Mouse (Mus musculus) stomach, postnatal 0 days (tissue): ENCODE results near the gene Plcd3. TPM values are rescaled to one million over a fixed set of nuclear protein-coding genes. Genes with fewer than 3 reads are reported as not detected.

ENCODE experiments used
- ATAC-seq: fragments of 200-750 bp; cut with Nextera tagmentation; 2 replicates; pipeline ENCODE4 v1.8.0; 2017; ENCODE audit not compliant: low FRiP score, low TSS enrichment
- DNase-seq: peaks from one replicate; pipeline ENCODE4 v3.0.0-alpha.2; 2016; ENCODE audit warnings: low spot score
- H3K27ac ChIP-seq: fragments of 300-500 bp; sonication (generic); replicated peaks from 2 replicates; pipeline ENCODE4 v1.5.1; 2014; ENCODE audit warnings: mild to moderate bottlenecking, control low read depth
- H3K27me3 ChIP-seq: fragments of 300-500 bp; sonication (generic); 2 replicates; pipeline ENCODE4 v1.6.1; 2014; ENCODE audit warnings: low read length; ENCODE audit not compliant: control insufficient read depth, insufficient read depth
- H3K36me3 ChIP-seq: fragments of 300-500 bp; sonication (generic); 2 replicates; pipeline ENCODE4 v1.6.1; 2014; ENCODE audit warnings: low read length, mixed read lengths; ENCODE audit not compliant: control insufficient read depth, insufficient read depth
- H3K4me1 ChIP-seq: fragments of 300-500 bp; sonication (generic); replicated peaks from 2 replicates; pipeline ENCODE4 v1.6.1; 2014; ENCODE audit warnings: antibody characterized with exemption; ENCODE audit not compliant: control insufficient read depth, insufficient read depth
- H3K4me2 ChIP-seq: fragments of 300-500 bp; sonication (generic); replicated peaks from 2 replicates; pipeline ENCODE4 v1.6.1; 2014; ENCODE audit warnings: low read depth, mild to moderate bottlenecking, control low read depth, moderate library complexity
- H3K4me3 ChIP-seq: fragments of 300-500 bp; sonication (generic); 2 replicates; pipeline ENCODE4 v1.5.1; 2014; ENCODE audit warnings: low read depth, low read length, control low read depth
- H3K9ac ChIP-seq: fragments of 300-500 bp; sonication (generic); 2 replicates; pipeline ENCODE4 v1.6.1; 2014; ENCODE audit warnings: mild to moderate bottlenecking, low read length, control low read depth, mixed read lengths
- H3K9me3 ChIP-seq: fragments of 300-500 bp; sonication (generic); 2 replicates; pipeline ENCODE4 v1.6.1; 2016; ENCODE audit warnings: low read length; ENCODE audit not compliant: control insufficient read depth
- CTCF ChIP-seq: IDR thresholded peaks from 2 replicates; pipeline ENCODE4 v1.5.1; 2016; ENCODE audit warnings: antibody characterized with exemption, low read depth, mild to moderate bottlenecking, moderate library complexity
- EP300 ChIP-seq: optimal IDR thresholded peaks from 2 replicates; pipeline ENCODE3; 2016; ENCODE audit warnings: antibody characterized with exemption
- WGBS: fragments of 180-500 bp; shearing (Covaris S2); extraction: QIAGEN DNeasy Blood & Tissue Kit; methylation state at CpG from one replicate; pipeline ENCODE4 v1.1.7; 2014; 5-methylcytosine and 5-hydroxymethylcytosine counted together
- polyA plus RNA-seq: library from polyadenylated mRNA; unstranded; fragments of >200 nt; fragmentation: Nextera tagmentation; extraction: Ambion mirVana; gene quantifications from 2 replicates; pipeline ENCODE4 v1.2.1, GENCODE M21; 2015

The Plcd3 gene
- polyA plus RNA-seq, 1 experiment from 2014 or later: 4.2 TPM

DNA sequence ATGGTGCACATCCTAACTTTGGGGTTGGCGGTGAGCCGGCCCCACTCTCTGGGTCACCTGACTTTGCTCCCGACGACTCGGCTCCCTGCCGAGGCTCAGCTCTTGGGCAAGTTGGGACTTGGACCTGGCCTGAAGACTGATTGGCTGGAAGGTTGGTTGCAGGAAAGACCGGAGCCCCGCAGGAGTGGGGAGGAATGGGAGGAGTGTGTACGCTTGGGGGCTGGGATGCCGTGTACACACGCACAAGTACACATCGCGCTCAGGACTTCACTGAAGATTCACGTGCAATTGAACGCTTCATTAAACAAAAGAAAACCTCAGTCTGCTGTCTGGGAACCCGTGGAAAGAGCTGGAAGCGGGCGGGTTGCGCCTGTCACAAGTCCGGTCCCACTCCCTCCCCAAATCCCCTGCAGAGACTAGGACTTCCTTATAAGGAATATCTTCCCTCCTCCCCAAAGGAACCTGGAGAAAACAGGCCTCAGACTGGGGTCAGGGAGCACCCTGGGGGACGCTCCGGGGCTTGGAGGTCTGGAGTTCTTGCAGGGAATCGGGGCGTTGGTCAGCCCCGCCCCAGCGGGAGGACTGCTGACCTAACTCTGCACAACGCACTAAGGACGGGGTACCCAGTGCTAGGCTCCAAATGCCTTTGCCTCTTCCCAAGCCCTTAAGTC, 10.6 kb upstream of the Plcd3 start:
- peak overlapping the region; percentile 91 for H3K27ac ChIP-seq
- 2% methylated on average over 28 of the region's 28 CpGs for WGBS
- H3K4me3 ChIP-seq: peak overlapping the region; percentile 36
- peak overlapping the region; percentile 70 for H3K4me2 ChIP-seq
- DNase-seq (peak; percentile 69), ATAC-seq (no peak)
- H3K9ac ChIP-seq: peak overlapping the region; percentile 69
- no peaks in the 10 kb centered on the region for H3K27me3 ChIP-seq
- H3K36me3 ChIP-seq: no peaks in the 10 kb centered on the region
- peaks cover 18% of the 10 kb centered on the region for H3K4me1 ChIP-seq
- no peaks in the 10 kb centered on the region for H3K9me3 ChIP-seq
- peak; percentile 47 for TF ChIP-seq EP300
- no peak for TF ChIP-seq CTCF

DNA sequence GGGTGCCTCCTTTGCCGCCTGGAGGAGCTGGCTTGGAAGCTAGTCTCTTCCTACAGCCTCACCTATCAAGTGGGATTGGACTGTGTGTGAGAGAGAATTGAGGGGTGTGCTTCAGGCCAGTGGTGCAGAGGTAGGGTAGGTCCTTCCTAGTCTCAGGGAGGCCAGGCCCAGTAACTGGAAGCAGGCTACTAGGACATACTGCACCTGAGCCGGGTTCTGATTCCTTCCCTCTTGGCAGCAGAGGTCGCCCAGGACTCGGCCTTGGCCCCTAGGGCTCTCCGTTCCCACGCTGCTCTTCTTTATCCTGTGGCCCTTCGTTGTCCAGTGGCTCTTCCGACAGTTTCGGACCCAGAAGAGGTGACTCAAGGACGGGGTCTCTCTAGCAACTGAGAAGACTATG, 9.8 kb upstream of the Plcd3 start:
- DNase-seq (peak; percentile 20), ATAC-seq (no peak)
- H3K27me3 ChIP-seq: no peaks in the 10 kb centered on the region
- H3K4me3 ChIP-seq: peak overlapping the region; percentile 36
- peak overlapping the region; percentile 70 for H3K4me2 ChIP-seq
- TF ChIP-seq EP300: no peak
- no peak for TF ChIP-seq CTCF
- H3K27ac ChIP-seq: peak overlapping the region; percentile 91
- no peaks in the 10 kb centered on the region for H3K9me3 ChIP-seq
- H3K9ac ChIP-seq: peak overlapping the region; percentile 69
- WGBS: 34% methylated on average over 10 of the region's 10 CpGs
- peaks cover 4% of the 10 kb centered on the region; the same call in 1 of the 2 replicates for H3K36me3 ChIP-seq
- H3K4me1 ChIP-seq: peaks cover 18% of the 10 kb centered on the region

DNA sequence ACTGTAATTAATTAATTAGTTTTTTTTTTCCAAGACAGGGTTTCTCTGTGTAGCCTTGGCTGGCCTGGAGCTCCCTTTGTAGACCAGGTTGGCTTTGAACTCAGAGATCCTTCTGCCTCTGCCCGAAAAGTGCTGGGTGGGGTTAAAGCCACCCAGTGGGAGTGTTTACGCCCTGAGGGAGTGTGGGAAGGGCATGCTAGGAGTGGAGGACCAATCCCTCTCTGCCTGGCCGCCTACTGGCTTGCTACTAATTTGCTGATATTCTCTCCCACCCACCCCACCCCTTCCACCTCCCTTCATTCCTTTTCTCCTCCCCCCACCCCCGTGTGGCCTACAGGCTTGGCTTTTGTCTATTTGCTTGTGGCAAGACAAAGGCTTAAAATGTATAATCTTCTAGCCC, 4.9 kb upstream of the Plcd3 start:
- DNase-seq: no peak
- 63% methylated on average over 4 of the region's 4 CpGs for WGBS
- Histone ChIP-seq H3K9me3 (no peaks in the 10 kb centered on the region), H3K4me2 (no peak overlapping the region), H3K36me3 (peaks cover 4% of the 10 kb centered on the region), H3K4me3 (no peak overlapping the region), H3K4me1 (peaks cover 5% of the 10 kb centered on the region), H3K9ac (no peak overlapping the region), H3K27ac (no peak overlapping the region), H3K27me3 (no peaks in the 10 kb centered on the region)
- no peak for ATAC-seq
- TF ChIP-seq EP300: no peak
- no peak for TF ChIP-seq CTCF

DNA sequence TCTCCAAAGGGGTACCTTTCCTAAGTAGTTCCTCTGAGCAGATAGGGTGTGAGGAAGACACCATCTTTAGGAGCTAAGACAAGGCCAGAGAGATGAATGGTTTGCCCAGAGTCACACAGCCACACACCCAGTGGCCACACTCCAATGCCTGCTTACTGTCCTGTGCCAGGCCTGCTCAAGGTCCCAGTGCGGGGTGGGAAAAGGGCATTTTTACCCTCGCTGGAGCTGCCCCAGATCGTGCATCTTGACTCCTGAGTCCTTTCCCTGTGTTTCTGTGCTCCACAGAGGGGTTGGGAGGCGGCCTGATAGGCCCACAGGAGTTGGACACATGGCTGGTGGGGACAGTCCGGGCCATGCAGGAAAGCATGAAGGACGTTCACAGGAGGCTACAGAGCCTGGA, 4.4 kb upstream of the Plcd3 start:
- peaks cover 4% of the 10 kb centered on the region for H3K36me3 ChIP-seq
- TF ChIP-seq EP300: no peak
- no peak for TF ChIP-seq CTCF
- H3K4me1 ChIP-seq: peaks cover 3% of the 10 kb centered on the region
- DNase-seq: no peak
- ATAC-seq: no peak
- no peak overlapping the region for H3K27ac ChIP-seq
- H3K27me3 ChIP-seq: no peaks in the 10 kb centered on the region
- WGBS: 87% methylated on average over 6 of the region's 6 CpGs
- H3K9me3 ChIP-seq: no peaks in the 10 kb centered on the region
- H3K9ac ChIP-seq: no peak overlapping the region
- no peak overlapping the region for H3K4me3 ChIP-seq
- H3K4me2 ChIP-seq: no peak overlapping the region

DNA sequence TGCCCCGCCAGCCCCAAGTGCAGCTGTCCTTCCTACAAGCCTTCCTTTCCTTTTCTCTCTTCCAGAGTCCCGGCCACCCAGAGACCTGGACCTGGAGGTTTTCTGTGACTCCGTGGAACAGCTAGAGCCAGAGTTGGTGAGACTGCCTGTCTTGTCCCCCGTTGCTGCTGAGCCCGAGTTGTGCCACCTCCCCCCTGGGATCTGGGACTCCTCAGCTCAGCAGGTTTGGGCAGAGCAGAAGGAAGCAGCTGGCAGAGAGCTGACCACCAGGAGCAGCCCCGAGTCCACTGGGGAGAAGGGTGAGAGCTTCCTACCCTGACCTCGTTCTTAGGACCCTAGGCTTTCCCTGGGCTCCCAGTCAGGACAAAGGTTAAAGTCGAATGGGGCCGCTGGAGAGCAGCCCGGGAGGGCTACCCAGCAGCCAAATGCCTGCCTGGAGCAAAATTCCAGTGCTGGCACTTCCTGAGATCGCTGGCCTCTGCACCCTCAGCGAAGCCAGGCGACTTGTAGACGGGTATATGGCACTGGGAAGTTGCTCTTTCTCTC, 3.8 kb upstream of the Plcd3 start:
- DNase-seq (no peak), ATAC-seq (no peak)
- 56% methylated on average over 14 of the region's 14 CpGs for WGBS
- Histone ChIP-seq H3K4me2 (no peak overlapping the region), H3K27ac (no peak overlapping the region), H3K4me1 (peaks cover 3% of the 10 kb centered on the region), H3K27me3 (no peaks in the 10 kb centered on the region), H3K4me3 (no peak overlapping the region), H3K9me3 (no peaks in the 10 kb centered on the region), H3K36me3 (peaks cover 4% of the 10 kb centered on the region), H3K9ac (no peak overlapping the region)
- TF ChIP-seq EP300 (no peak), CTCF (no peak)

DNA sequence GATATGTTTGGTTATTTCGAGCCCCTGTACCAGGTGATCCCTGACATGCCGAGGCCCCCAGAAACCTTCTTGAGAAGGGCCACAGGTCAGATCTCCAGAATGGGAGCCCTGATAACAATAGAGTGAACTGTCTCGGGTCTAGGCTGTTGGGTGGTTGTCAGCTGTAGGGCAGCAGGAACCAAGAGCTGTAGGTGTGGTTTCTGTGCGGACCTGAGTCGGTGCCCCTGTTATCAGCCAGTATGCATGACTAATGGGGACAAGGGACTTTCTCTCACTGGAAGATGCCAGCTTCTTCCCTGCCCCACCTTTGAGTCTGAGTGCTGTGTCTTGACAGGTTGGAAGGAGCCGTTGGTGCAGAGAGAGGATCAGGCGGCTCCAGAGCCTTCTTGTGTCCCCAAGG, 3.0 kb upstream of the Plcd3 start:
- ATAC-seq: no peak
- peak; percentile 54 for DNase-seq
- Histone ChIP-seq H3K9me3 (no peaks in the 10 kb centered on the region), H3K27me3 (no peaks in the 10 kb centered on the region), H3K4me1 (peaks cover 3% of the 10 kb centered on the region), H3K4me2 (no peak overlapping the region), H3K4me3 (no peak overlapping the region), H3K9ac (no peak overlapping the region), H3K27ac (no peak overlapping the region), H3K36me3 (peaks cover 4% of the 10 kb centered on the region)
- WGBS: 54% methylated on average over 7 of the region's 7 CpGs
- TF ChIP-seq EP300 (no peak), CTCF (no peak)
